Mouse (Mus musculus): ENCODE results near the gene Taf1b. TPM values are rescaled to one million over a fixed set of nuclear protein-coding genes. Genes with fewer than 3 reads are reported as not detected.
"Not testable (repeated sequence)": the region's sequence is repeated elsewhere in the genome, so short reads cannot be mapped to it uniquely, and the experiment has no call there.

Gene Taf1b
- polyA plus RNA-seq, 1 experiment from 2014 or later = 25.0 TPM

DNA sequence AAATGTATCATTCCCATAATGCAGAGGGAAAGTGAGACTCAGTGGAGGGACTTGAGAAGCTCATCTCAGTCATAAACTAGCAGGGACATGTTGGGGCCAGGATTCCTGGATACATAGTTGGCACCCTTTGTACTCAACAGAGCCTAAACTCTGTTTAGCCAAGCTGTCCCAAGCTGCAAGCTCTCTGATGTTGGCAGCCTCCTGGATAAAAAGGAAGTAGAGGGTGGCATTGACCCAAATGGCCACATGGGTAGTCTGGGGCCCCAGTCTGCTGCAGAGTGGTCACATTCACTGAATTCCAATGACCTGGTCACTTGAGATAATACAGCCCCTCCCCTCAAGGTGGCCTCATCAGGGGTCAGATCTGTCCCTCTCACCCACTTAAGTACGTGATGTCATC lies 11.3 kb upstream of the Taf1b start:
- WGBS = 48% methylated on average over 1 of the region's 1 CpGs

DNA sequence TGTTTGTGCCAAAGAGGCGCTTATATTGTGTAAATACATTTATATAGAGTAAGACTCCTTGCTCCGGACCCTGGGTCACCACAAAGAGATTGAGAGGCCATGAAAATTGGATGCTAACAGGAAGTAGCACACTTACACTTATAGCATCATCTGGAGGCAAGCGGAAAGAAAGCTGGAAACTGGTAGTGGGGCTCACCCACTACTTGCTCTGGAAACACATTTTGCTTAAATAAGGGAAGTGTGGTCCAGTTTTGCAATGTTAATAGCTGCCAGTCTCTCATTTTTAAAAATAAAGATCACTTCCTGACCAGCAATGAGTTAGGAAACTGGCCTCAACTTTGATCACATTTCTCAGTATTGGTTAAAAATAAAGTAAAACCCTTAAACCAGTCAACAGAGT lies 5.7 kb upstream of the Taf1b start:
- H3K9me3 ChIP-seq (ENCODE audit: control insufficient read depth, low read length); H3K9ac ChIP-seq (ENCODE audit: low read length); ATAC-seq (ENCODE audit: insufficient number of reproducible peaks, insufficient read depth, low FRiP score, low read depth); H3K36me3 ChIP-seq (ENCODE audit: control insufficient read depth, insufficient read depth, low read length); H3K4me2 ChIP-seq (ENCODE audit: low read length); H3K27ac ChIP-seq (replicated peaks in 1 of 2; ENCODE audit: control insufficient read depth in 1 of 2, insufficient read depth in 1 of 2, low read depth in 2 of 2, low read length in 2 of 2); H3K4me1 ChIP-seq (ENCODE audit: control insufficient read depth in 2 of 2, insufficient read depth in 2 of 2, low read length in 2 of 2); H3K4me3 ChIP-seq (ENCODE audit: control insufficient read depth in 1 of 2, insufficient read depth in 1 of 2, low read depth in 1 of 2, low read length in 2 of 2); H3K27me3 ChIP-seq (ENCODE audit: control insufficient read depth, insufficient read depth, low read length): not testable (repeated sequence)
- 88% methylated on average over 3 of the region's 3 CpGs for WGBS

More for the DNA sequence above, 11.3 kb upstream of the Taf1b start:
- H3K27me3 ChIP-seq (ENCODE audit: control insufficient read depth, insufficient read depth, low read length) = no peaks in the 10 kb centered on the region
- H3K4me1 ChIP-seq (ENCODE audit: control insufficient read depth in 2 of 2, insufficient read depth in 2 of 2, low read length in 2 of 2) = peaks cover 4 to 9% of the 10 kb centered on the region in 2 experiments
- no peak overlapping the region for H3K9ac ChIP-seq (ENCODE audit: low read length)
- no peak overlapping the region for H3K4me3 ChIP-seq (ENCODE audit: control insufficient read depth in 1 of 2, insufficient read depth in 1 of 2, low read depth in 1 of 2, low read length in 2 of 2)
- H3K4me2 ChIP-seq (ENCODE audit: low read length) = no peak overlapping the region
- no peak for ATAC-seq (ENCODE audit: insufficient number of reproducible peaks, insufficient read depth, low FRiP score, low read depth)
- peaks cover 5% of the 10 kb centered on the region; the same call in 1 of the 2 replicates for H3K9me3 ChIP-seq (ENCODE audit: control insufficient read depth, low read length)
- H3K27ac ChIP-seq (replicated peaks in 1 of 2; ENCODE audit: control insufficient read depth in 1 of 2, insufficient read depth in 1 of 2, low read depth in 2 of 2, low read length in 2 of 2) = no peak overlapping the region
- no peaks in the 10 kb centered on the region for H3K36me3 ChIP-seq (ENCODE audit: control insufficient read depth, insufficient read depth, low read length)

DNA sequence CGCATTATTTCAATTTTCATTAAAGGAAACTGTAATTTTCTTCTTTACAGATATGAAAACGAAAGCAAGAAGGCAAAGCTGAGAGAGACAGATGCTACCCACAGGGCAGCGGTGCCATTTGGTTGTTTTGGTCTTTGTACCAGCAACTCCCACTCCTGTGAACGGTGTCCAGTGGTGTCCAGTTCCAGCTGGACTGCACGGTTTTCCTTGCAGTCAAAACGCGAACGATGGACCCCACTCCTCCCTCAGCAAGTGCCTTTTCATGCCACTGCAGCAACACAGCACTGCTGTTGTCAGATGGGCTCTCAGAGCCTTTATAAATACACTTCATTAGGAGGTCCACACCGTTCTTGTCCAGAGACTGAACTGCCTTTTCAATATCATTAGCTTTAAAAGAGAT lies 5.1 kb upstream of the Taf1b start:
- H3K27ac ChIP-seq (replicated peaks in 1 of 2; ENCODE audit: control insufficient read depth in 1 of 2, insufficient read depth in 1 of 2, low read depth in 2 of 2, low read length in 2 of 2) = no peak overlapping the region
- H3K27me3 ChIP-seq (ENCODE audit: control insufficient read depth, insufficient read depth, low read length) = no peaks in the 10 kb centered on the region
- ATAC-seq (ENCODE audit: insufficient number of reproducible peaks, insufficient read depth, low FRiP score, low read depth) = no peak
- peak overlapping the region in 1 of 2 experiments; percentile 28; a peak in 3 of 4 replicates for H3K4me3 ChIP-seq (ENCODE audit: control insufficient read depth in 1 of 2, insufficient read depth in 1 of 2, low read depth in 1 of 2, low read length in 2 of 2)
- no peaks in the 10 kb centered on the region for H3K36me3 ChIP-seq (ENCODE audit: control insufficient read depth, insufficient read depth, low read length)
- peak overlapping the region; percentile 54; the same call in 1 of the 2 replicates for H3K9ac ChIP-seq (ENCODE audit: low read length)
- H3K4me1 ChIP-seq (ENCODE audit: control insufficient read depth in 2 of 2, insufficient read depth in 2 of 2, low read length in 2 of 2) = peaks cover 0 to 2% of the 10 kb centered on the region in 2 experiments; a peak in 1 of 4 replicates
- no peaks in the 10 kb centered on the region for H3K9me3 ChIP-seq (ENCODE audit: control insufficient read depth, low read length)
- peak overlapping the region; percentile 58 for H3K4me2 ChIP-seq (ENCODE audit: low read length)
- WGBS = 55% methylated on average over 9 of the region's 9 CpGs

DNA sequence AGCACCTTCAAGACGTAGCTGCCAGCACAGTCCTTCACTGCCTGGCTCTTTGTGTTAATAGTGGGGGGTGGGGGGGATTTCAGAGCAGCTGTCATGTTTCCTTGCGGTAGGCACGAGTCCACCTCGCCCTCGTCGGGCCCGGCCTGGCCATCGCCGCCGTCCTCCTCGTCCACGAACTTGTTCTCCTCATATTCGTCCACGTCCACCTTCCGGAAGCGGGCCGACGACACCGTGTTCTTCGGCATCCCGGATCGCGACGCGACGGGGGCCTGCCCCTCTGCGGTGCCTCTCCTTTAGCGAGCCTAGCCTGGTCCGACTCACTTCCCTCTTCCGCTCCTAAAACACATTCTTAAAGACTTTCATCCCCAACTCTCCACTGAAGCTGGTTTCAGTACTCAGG lies 4.7 kb upstream of the Taf1b start:
- no peak overlapping the region for H3K27ac ChIP-seq (replicated peaks in 1 of 2; ENCODE audit: control insufficient read depth in 1 of 2, insufficient read depth in 1 of 2, low read depth in 2 of 2, low read length in 2 of 2)
- H3K27me3 ChIP-seq (ENCODE audit: control insufficient read depth, insufficient read depth, low read length) = no peaks in the 10 kb centered on the region
- 56% methylated on average over 30 of the region's 30 CpGs for WGBS
- no peak for ATAC-seq (ENCODE audit: insufficient number of reproducible peaks, insufficient read depth, low FRiP score, low read depth)
- H3K4me2 ChIP-seq (ENCODE audit: low read length) = peak overlapping the region; percentile 58
- peaks cover 0 to 4% of the 10 kb centered on the region in 2 experiments; a peak in 1 of 4 replicates for H3K4me1 ChIP-seq (ENCODE audit: control insufficient read depth in 2 of 2, insufficient read depth in 2 of 2, low read length in 2 of 2)
- H3K9me3 ChIP-seq (ENCODE audit: control insufficient read depth, low read length) = no peaks in the 10 kb centered on the region
- H3K9ac ChIP-seq (ENCODE audit: low read length) = peak overlapping the region; percentile 54; the same call in 1 of the 2 replicates
- H3K4me3 ChIP-seq (ENCODE audit: control insufficient read depth in 1 of 2, insufficient read depth in 1 of 2, low read depth in 1 of 2, low read length in 2 of 2) = peak overlapping the region; percentile 28 to 41
- H3K36me3 ChIP-seq (ENCODE audit: control insufficient read depth, insufficient read depth, low read length) = no peaks in the 10 kb centered on the region

DNA sequence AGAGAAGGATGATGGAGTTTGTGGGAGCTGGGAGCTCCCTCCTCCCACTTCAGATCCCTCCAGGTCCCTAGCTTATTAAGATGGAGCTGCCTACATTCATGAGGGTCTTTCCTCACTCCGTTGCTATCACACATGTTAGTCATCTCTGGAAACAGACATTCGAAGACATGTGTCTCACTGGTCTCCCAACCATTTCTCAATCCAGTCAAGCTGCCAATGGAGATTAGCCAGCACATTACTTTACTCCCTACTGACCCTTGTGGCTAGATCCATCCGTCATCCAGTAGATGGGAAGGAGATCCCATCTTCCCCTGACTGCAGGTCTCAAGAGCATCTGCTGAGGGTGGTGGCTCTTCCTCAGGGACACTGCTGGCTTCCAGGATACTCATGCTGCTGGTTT lies 3.4 kb upstream of the Taf1b start:
- not testable (repeated sequence) for H3K27ac ChIP-seq (replicated peaks in 1 of 2; ENCODE audit: control insufficient read depth in 1 of 2, insufficient read depth in 1 of 2, low read depth in 2 of 2, low read length in 2 of 2); ATAC-seq (ENCODE audit: insufficient number of reproducible peaks, insufficient read depth, low FRiP score, low read depth); H3K4me1 ChIP-seq (ENCODE audit: control insufficient read depth in 2 of 2, insufficient read depth in 2 of 2, low read length in 2 of 2); H3K9me3 ChIP-seq (ENCODE audit: control insufficient read depth, low read length); H3K27me3 ChIP-seq (ENCODE audit: control insufficient read depth, insufficient read depth, low read length); H3K9ac ChIP-seq (ENCODE audit: low read length); H3K4me2 ChIP-seq (ENCODE audit: low read length); H3K4me3 ChIP-seq (ENCODE audit: control insufficient read depth in 1 of 2, insufficient read depth in 1 of 2, low read depth in 1 of 2, low read length in 2 of 2); H3K36me3 ChIP-seq (ENCODE audit: control insufficient read depth, insufficient read depth, low read length)
- WGBS = 81% methylated on average over 2 of the region's 3 CpGs

DNA sequence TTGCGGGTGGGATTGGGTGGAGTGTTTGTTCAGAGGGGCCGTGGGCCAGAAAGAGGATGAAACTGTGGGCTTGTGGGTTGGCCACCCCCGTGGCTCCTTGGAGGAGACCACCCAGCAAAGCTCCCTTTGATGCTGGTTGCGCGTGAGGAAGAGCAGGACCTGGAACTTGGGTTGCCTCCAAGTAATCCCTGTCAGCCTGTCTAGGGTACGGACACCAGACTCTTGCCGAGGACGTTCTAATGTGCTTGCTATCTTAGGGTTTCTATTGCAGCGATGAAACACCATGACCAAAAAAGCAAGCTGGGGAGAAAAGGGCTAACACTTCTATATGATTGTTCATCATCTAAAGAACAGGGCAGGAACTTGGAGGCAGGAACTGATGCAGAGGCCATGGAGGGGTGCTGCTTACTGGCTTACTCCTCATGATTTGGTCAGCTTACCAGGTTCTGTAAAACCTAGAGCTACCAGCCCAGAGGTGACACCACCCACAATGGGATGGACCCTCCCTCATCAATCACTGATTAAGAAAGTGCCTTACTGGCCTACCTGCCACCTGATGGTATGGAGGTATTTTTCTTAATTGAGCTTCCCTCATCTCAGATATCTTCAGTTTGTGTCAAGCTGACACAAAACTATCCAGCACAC lies 804 bp downstream of the Taf1b start:
- 2% methylated on average over 9 of the region's 9 CpGs for WGBS
- not testable (repeated sequence) for H3K9me3 ChIP-seq (ENCODE audit: control insufficient read depth, low read length); ATAC-seq (ENCODE audit: insufficient number of reproducible peaks, insufficient read depth, low FRiP score, low read depth); H3K27me3 ChIP-seq (ENCODE audit: control insufficient read depth, insufficient read depth, low read length); H3K4me1 ChIP-seq (ENCODE audit: control insufficient read depth in 2 of 2, insufficient read depth in 2 of 2, low read length in 2 of 2); H3K36me3 ChIP-seq (ENCODE audit: control insufficient read depth, insufficient read depth, low read length)
- Histone ChIP-seq H3K9ac (ENCODE audit: low read length) (peak overlapping the region; percentile 79), H3K4me3 (ENCODE audit: control insufficient read depth in 1 of 2, insufficient read depth in 1 of 2, low read depth in 1 of 2, low read length in 2 of 2) (peak overlapping the region; percentile 63 to 79), H3K27ac (replicated peaks in 1 of 2; ENCODE audit: control insufficient read depth in 1 of 2, insufficient read depth in 1 of 2, low read depth in 2 of 2, low read length in 2 of 2) (peak overlapping the region; percentile 44 to 71), H3K4me2 (ENCODE audit: low read length) (peak overlapping the region; percentile 66)

DNA sequence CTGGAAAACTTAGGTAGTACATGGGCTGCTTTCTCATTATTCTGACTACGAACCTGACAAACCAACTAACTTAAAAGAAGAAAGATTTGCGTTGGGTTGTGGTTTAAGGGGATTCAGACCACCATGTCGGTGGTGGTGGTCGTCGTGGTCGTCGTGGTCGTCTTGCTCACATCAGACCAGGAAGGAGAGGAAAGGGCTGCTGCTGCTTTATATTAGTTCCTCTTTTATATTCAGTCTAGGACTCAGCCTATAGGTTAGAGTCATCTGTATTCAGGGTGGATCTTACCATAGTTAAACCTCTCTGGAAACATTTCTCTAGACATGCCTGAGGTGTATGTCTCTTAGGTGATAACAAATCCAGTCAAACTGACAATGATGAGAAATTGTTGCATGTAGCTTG lies 19.0 kb downstream of the Taf1b start:
- Histone ChIP-seq H3K9ac (ENCODE audit: low read length) (no peak overlapping the region), H3K4me3 (ENCODE audit: control insufficient read depth in 1 of 2, insufficient read depth in 1 of 2, low read depth in 1 of 2, low read length in 2 of 2) (no peak overlapping the region), H3K4me2 (ENCODE audit: low read length) (no peak overlapping the region), H3K36me3 (ENCODE audit: control insufficient read depth, insufficient read depth, low read length) (peaks cover 70% of the 10 kb centered on the region), H3K4me1 (ENCODE audit: control insufficient read depth in 2 of 2, insufficient read depth in 2 of 2, low read length in 2 of 2) (no peaks in the 10 kb centered on the region), H3K27ac (replicated peaks in 1 of 2; ENCODE audit: control insufficient read depth in 1 of 2, insufficient read depth in 1 of 2, low read depth in 2 of 2, low read length in 2 of 2) (no peak overlapping the region), H3K27me3 (ENCODE audit: control insufficient read depth, insufficient read depth, low read length) (no peaks in the 10 kb centered on the region), H3K9me3 (ENCODE audit: control insufficient read depth, low read length) (no peaks in the 10 kb centered on the region)
- 90% methylated on average over 8 of the region's 8 CpGs for WGBS
- ATAC-seq (ENCODE audit: insufficient number of reproducible peaks, insufficient read depth, low FRiP score, low read depth) = no peak

DNA sequence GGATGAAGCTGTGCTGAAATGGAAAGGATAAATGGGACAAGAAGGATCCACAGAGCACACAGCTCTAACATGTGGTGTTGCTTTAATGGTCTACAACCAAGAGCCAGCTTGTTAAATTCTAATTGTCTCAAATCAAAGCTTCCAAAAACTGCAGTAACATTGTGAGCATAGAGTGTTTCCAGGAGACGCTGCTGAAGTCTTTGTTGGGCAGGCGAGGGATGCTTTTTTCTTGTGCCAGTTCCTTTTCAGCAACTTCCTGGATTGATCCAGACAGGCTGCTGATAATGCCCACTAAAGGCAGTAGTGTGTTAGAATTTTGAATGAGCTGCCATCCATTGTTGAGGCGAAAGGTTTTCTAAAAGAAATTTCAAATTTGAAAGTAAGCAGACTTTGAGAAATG lies 22.9 kb downstream of the Taf1b start:
- 66% methylated on average over 3 of the region's 3 CpGs for WGBS
- Histone ChIP-seq H3K27me3 (ENCODE audit: control insufficient read depth, insufficient read depth, low read length) (no peaks in the 10 kb centered on the region), H3K9me3 (ENCODE audit: control insufficient read depth, low read length) (no peaks in the 10 kb centered on the region), H3K4me1 (ENCODE audit: control insufficient read depth in 2 of 2, insufficient read depth in 2 of 2, low read length in 2 of 2) (no peaks in the 10 kb centered on the region), H3K4me2 (ENCODE audit: low read length) (no peak overlapping the region), H3K36me3 (ENCODE audit: control insufficient read depth, insufficient read depth, low read length) (peaks cover 57% of the 10 kb centered on the region), H3K4me3 (ENCODE audit: control insufficient read depth in 1 of 2, insufficient read depth in 1 of 2, low read depth in 1 of 2, low read length in 2 of 2) (no peak overlapping the region), H3K9ac (ENCODE audit: low read length) (no peak overlapping the region), H3K27ac (replicated peaks in 1 of 2; ENCODE audit: control insufficient read depth in 1 of 2, insufficient read depth in 1 of 2, low read depth in 2 of 2, low read length in 2 of 2) (no peak overlapping the region)
- ATAC-seq (ENCODE audit: insufficient number of reproducible peaks, insufficient read depth, low FRiP score, low read depth) = no peak
